Mouse (Mus musculus) gastrocnemius, postnatal 36 days (tissue): ENCODE data around the gene Btg2. TPM values are rescaled to one million over a fixed set of nuclear protein-coding genes. Genes with fewer than 3 reads are reported as not detected.

Experiments
- DNase-seq, 2 experiments: peaks; one replicate each; pipeline ENCODE4 v3.0.0; 2022
- intact Hi-C: fragments of 180-260 bp; cut with DNase I; formaldehyde crosslinking; loops from one replicate; pipeline ENCODE4 v1.15.1; 2025
- total RNA-seq, 2 experiments: library from RNA; stranded (reverse); gene quantifications; 2 replicates each; pipeline ENCODE4 v1.2.3; 2021

Gene Btg2
- total RNA-seq, 2 experiments from 2014 or later: 31.5 to 54.9 TPM

DNA sequence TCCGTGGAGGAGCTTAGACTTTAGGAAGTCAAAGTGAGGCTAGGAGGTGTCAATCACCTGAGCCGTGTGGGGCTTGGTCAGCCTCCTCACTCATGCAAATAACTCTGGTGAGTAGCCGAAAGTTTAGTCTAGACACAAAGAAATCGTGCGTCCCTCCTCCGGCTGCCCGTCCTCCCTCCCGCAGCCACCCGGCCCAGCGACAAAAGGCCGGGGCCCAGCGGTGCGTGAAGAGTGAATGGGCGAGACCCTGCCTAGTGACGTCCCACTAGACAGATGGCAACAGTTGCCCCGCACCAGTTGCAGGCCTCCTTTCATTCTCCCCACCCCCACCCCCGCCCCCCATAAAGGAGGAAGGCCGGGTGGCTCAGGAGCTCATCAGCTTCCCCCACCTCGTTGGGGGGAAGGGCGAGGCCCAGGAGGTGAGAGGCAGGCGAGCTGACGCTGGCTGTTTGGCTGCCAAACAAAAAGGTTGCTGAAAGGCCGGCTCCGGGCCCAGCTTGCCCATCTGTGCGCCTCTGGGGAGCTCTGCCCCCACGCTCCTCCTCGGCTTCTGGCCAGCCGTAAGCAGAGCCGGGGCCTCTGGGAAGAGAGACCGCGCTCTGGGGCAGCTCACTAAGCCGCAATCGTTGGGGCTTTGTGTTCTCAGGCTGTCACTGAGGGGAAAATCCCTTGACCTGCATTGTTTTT, 15.7 kb downstream of the Btg2 start:
- intact Hi-C loops: no loop called here
- DNase-seq: peak in 1 of 2 experiments; percentile 40

GRCm38 (mm10) chr1:134062411-134063085, 16.4 kb downstream of the Btg2 start:
- intact Hi-C loops: no loop called here
- no peak for DNase-seq

- intact Hi-C loops: no loop called here
Observed at GRCm38 (mm10) chr1:134061915-134062314, 17.0 kb downstream of the Btg2 start.

DNA sequence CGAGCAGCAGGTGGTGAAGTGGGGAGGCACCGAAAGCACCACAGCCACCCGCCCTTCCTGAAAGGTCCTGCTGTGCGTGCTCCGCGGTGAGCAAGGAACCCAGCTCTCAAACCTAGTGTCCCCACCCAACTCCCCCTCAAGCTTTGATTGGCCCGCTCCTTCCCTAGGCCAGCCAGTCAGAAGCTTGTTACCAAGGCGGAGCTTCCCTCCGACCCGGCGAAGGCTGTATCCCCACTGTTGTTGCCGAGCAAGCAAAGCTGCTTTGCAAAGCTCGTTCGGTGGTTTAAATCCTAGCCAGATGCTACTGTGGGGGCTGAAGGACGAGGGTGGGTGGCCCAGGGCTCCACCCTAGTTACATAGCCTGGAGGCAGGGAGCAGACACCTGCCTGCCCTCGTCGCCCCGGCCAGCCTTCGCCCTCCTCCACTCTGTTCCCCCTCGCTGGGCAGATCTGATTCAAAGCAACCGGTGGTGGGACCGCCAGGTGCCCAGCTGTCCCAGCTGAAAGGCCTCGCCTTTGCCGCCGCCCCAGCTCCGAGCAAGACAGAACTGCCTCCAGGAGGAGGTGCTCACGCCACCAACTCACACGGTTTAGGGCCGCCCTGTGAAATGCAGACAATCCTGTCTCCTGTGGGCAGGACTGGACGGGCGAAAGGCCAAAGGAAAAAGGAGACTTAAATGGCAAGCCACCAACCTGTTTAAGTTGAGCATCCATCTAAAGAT, 17.9 kb downstream of the Btg2 start:
- intact Hi-C loops: no loop called here
- DNase-seq: peak; percentile 77 to 86

More at GRCm38 (mm10) chr1:134061915-134062314, 17.0 kb downstream of the Btg2 start:
- no peak for DNase-seq

DNA sequence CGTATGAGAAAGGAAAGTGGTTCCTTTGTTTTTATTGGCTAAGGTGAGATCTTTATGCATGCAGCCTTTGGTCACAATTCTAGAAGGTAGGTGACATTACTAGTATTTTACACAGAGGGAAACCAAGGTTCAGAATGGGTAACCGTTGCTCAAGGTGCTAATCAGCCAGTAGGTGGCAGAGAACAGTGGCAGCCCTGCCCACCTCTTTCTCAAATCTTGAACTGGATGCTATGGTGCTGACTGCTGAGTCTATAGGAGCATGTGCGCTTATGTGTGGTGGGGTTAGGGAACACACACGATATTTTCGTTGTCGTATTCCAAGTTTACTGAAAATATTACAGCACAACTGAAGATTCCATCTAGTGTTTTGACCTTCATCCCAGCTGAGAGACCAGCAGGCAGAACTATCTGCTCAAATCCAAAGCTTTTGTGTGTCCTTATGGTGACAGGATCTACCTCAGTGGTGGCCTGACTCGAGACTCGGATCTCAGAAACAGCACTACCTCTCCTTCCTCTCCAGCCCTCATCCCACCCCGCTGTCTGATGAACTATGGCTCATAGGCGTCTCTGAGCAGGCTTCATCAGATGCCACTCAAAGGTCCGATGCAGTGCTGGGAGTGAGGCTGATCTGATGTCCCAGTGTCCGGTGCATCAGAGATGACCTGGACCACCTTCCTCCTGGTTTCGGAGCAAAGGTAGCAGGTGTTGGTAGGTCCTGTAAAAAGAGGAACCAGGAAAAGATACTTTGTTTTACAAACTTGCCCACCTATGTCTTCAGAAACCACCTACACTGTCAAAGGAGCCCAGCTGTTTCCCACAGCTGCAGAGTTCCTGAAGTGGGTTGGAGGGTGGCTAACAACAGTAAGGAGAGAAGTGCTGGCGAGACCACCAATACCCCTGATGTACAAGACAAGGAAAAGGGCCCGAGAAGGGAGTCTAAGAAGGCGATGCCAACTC, 18.9 kb downstream of the Btg2 start:
- no peak for DNase-seq
- intact Hi-C loops: loop anchor here (10.0 kb wide), 1 partner anchor 275 kb away; the partner anchor contains the start of gene Ppfia4

- intact Hi-C loops: loop anchor here (10.0 kb wide), 1 partner anchor 276 kb away; the partner anchor contains the start of gene Ppfia4
Observed at GRCm38 (mm10) chr1:134058870-134059269, 20.1 kb downstream of the Btg2 start.

DNA sequence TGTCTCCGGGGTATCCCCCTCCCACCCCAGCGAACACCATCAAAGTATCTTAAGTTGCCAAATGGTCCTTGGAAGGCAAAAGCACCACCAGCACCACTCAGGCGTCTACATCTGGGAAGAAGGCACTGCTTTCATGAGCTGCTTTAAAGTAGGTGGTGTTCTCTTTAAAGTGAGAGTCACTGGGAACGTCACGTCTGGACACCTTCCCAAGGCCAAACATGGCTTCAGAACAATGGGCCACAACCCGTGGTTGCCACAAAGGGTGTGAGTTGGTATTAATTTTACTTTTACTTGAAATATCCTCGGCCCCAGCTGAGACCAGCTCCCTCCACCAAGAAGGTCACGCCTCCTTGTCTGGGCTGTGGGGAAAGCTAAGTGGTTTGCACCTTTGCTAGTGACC, 21.2 kb downstream of the Btg2 start:
- intact Hi-C loops: loop anchor here (10.0 kb wide), 1 partner anchor 277 kb away; the partner anchor contains the start of gene Ppfia4
- no peak for DNase-seq

More at GRCm38 (mm10) chr1:134058870-134059269, 20.1 kb downstream of the Btg2 start:
- DNase-seq: no peak

GRCm38 (mm10) chr1:134056285-134056684, 22.6 kb downstream of the Btg2 start:
- intact Hi-C loops: loop anchor here (10.0 kb wide), 1 partner anchor 279 kb away; the partner anchor contains the start of gene Ppfia4
- DNase-seq: no peak

- DNase-seq: no peak
- intact Hi-C loops: loop anchor here (10.0 kb wide), 1 partner anchor 279 kb away; the partner anchor contains the start of gene Ppfia4
Observed at GRCm38 (mm10) chr1:134055666-134056245, 23.2 kb downstream of the Btg2 start.

DNA sequence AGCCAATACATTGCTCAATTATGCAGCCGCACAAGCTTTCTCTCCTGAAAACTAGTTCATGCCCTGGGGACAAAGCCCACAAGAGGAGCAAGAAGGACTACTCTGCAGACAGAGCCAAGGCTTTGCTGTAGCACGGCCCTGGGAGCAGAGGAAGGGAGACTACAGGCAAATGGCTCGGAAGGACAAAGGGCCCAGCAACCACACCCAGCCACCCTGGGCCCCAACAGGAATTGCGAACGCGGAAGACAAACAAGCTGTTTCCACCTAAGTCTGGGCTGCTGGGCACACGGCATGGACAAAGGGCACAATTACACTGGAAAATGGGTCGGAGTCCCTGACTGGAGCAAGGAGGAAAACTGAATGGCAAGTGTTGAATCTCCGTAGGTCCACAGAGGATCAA, 23.9 kb downstream of the Btg2 start:
- DNase-seq: no peak
- intact Hi-C loops: loop anchor here (10.0 kb wide), 1 partner anchor 280 kb away; the partner anchor contains the start of gene Ppfia4

DNA sequence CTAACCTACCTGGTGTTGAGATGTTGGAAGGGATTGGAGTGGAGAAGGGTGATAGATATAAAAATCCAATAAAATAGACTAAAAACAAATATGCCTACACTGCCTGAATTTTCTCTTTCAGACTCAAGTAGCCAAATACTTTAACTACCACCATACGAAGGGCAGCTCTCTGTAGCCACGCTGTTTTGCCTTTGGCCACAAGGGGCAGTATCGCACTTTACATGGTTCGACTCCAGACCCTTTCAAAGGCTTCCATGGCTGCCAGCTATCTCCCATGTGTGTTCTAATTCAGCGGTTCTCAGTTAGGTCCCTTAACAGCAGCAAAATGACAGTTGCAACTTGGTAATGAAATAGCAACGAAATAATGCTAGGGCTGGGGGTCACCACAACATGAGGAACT, 25.7 kb downstream of the Btg2 start:
- intact Hi-C loops: loop anchor here (1.0 to 10.0 kb wide), 2 partner anchors 54 to 282 kb away; partner anchors contain the start of gene Ppfia4
- peak; percentile 78 to 83 for DNase-seq

DNA sequence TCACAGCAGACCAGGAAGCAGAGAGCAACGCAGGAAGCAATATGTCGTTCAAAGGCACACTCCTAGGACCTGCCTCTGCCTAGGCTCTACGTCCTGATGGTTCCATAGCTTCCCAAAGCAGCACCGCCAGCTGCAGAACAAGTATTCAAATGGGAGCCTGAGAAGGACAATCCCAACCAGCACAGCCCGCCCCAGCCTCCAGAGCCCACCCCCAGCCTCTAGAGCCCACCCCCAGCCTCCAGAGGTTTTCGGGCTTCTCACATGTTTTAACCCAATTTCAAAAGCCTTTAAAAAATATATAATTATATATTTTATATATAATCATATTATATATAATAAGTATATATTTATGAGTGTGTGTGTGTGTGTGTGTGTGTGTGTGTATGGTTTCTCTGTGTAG, 29.4 kb downstream of the Btg2 start:
- intact Hi-C loops: loop anchor here (5.0 to 10.0 kb wide), 2 partner anchors 312 to 425 kb away; no protein-coding TSS in a partner anchor

DNA sequence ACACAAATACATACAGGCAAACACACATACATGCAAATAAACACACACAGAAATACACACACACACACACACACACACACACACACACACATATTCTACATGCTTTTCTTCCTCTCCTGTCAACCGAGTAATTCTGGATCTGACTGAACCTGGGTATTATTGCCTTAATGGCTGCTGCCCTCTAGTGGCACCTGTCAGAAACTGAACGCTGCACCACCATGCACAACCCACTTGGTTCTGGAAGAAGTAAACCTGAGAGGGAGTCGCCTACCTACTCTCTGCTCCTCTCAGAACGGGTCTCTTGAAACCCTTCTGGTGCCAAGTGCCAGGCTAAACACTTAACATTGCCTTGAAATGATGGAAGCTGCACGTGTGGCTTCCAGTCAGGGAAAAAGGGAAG, 30.2 kb downstream of the Btg2 start:
- peak; percentile 49 to 63 for DNase-seq
- intact Hi-C loops: loop anchor here (5.0 to 10.0 kb wide), 2 partner anchors 311 to 424 kb away; no protein-coding TSS in a partner anchor

More for the DNA sequence above, 29.4 kb downstream of the Btg2 start:
- no peak for DNase-seq

GRCm38 (mm10) chr1:134047431-134047830, 31.5 kb downstream of the Btg2 start:
- DNase-seq: no peak

GRCm38 (mm10) chr1:134046387-134046786, 32.5 kb downstream of the Btg2 start:
- no peak for DNase-seq
- intact Hi-C loops: loop anchor here (1.0 to 10.0 kb wide), 4 partner anchors 85 to 422 kb away; no protein-coding TSS in a partner anchor

More at GRCm38 (mm10) chr1:134047431-134047830, 31.5 kb downstream of the Btg2 start:
- intact Hi-C loops: loop anchor here (5.0 to 10.0 kb wide), 2 partner anchors 310 to 423 kb away; no protein-coding TSS in a partner anchor

- intact Hi-C loops: loop anchor here (1.0 to 10.0 kb wide), 4 partner anchors 85 to 421 kb away; no protein-coding TSS in a partner anchor
Observed at GRCm38 (mm10) chr1:134045971-134046370, 32.9 kb downstream of the Btg2 start.

GRCm38 (mm10) chr1:134044805-134045204, 34.1 kb downstream of the Btg2 start:
- intact Hi-C loops: loop anchor here (5.0 to 10.0 kb wide), 2 partner anchors 308 to 420 kb away; no protein-coding TSS in a partner anchor
- DNase-seq: no peak

More at GRCm38 (mm10) chr1:134045971-134046370, 32.9 kb downstream of the Btg2 start:
- peak; percentile 61 to 68 for DNase-seq

- intact Hi-C loops: loop anchor here (10.0 kb wide), 1 partner anchor 418 kb away; no protein-coding TSS in a partner anchor
- no peak for DNase-seq
Observed at GRCm38 (mm10) chr1:134042341-134042740, 36.6 kb downstream of the Btg2 start.
